Mouse (Mus musculus) adrenal gland, postnatal 14 days (tissue): ENCODE data around the gene C2cd3. TPM values are rescaled to one million over a fixed set of nuclear protein-coding genes. Genes with fewer than 3 reads are reported as not detected.

Experiments used
- DNase-seq: peaks from one replicate; pipeline ENCODE4 v3.0.0; 2021; ENCODE audit warnings: mixed read lengths
- total RNA-seq: library from RNA; stranded (reverse); gene quantifications from 2 replicates; pipeline ENCODE4 v1.2.3, GENCODE M21; 2021

The C2cd3 gene
- total RNA-seq, 1 experiment from 2014 or later: 21.4 TPM

DNA sequence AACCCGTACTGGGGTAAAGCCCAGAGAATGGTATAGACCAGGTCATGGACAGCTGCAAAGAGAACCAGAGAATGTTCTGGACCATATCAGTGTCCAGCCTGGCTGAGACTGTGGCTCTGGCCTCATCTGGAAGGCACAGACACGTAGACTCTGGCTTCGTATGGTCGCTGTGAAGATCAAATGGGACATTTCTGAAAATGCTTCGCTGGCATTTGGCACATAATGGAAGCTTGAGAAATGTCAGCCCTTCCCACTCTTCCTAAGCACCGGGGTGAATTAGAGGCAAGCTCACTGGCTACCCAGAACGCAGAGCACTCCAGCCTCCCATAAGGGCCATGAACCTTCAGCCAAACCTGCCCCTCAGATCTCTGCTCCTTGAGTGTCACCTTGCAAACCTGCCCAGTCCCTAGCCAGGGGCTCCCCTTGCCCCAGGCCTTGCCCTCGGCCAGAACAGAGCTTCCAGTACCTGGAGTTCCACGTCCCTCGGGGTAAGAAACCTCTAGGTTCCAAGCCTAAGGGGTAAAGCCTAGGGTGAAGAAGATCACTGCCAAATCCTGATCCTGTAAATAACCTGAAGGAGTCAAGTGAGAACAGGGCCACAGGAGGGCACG, 98.9 kb downstream of the C2cd3 start:
- DNase-seq: no peak

- no peak for DNase-seq
These were observed 99.4 kb downstream of the C2cd3 start for GRCm38 (mm10) chr7:100471407-100471797.

GRCm38 (mm10) chr7:100472777-100473176, 100.7 kb downstream of the C2cd3 start, which contains the start of gene Ucp3:
Gene Ucp3, plus strand, starts transcription at chr7:100472990.
- peak; percentile 61 for DNase-seq

DNA sequence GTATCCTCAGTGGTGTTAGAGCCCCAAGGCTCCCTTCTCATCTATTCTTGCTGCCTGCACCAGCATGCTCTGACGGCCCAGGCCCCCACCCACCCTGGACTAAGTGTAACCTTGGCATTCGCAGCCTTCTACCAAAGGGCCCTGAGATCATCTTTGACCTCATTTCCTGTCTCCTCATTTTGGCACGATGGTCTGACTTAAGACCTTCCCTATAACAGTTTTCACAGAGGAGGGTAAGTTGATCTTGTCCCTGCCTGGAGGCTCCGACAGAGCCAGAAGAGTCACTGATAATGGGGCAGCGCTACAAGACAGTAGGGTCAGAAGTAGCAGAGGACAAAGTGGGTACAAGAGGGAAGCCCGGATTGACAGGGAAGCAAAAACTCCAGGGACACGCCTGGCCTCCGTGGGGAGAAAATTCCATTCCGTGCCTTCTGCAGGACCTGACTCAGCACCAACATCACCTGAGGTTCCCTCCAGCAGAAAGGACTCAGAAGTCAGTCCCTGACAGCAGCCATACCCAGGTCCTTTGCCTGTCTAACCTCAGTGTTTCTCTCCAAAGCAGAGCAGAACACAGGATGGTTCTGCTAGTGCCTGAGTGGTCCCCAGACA, 101.9 kb downstream of the C2cd3 start:
- peak; percentile 43 for DNase-seq

DNA sequence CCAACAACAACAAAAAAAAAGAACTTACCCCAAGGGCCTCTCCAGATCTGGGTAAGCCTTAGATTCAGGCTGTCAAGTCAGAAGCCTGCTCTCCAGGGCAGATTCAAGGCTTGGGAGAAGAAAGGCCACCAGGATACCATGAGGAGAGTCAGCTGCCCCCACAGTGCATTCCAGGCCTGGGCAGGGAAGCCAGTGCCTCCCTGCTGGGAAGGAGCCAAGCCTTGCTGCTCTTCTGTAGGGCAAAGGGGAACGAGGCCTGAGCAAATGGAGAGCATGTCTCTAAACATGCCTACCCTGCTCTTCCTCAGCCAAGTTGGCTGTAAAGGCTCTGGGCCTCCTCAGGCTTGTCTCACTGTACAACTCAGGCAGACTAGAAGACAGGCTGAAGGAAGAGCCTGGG, 102.6 kb downstream of the C2cd3 start:
- DNase-seq: peak; percentile 77

- DNase-seq: no peak
These were observed 107.2 kb downstream of the C2cd3 start for GRCm38 (mm10) chr7:100479100-100479822.

GRCm38 (mm10) chr7:100479823-100480164, 107.8 kb downstream of the C2cd3 start:
- DNase-seq: no peak

DNA sequence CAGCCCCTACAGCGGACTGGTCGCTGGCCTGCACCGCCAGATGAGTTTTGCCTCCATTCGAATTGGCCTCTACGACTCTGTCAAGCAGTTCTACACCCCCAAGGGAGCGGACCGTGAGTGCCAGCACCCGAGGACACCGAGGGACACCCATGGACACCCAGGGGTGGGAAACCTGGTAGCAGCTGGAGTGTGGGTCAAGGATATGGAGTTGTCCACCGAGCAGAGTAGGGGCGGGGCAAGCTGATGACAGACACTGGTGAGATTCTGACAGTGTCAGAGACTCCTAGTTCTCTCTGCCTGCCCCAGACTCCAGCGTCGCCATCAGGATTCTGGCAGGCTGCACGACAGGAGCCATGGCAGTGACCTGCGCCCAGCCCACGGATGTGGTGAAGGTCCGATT, 108.1 kb downstream of the C2cd3 start:
- no peak for DNase-seq

DNA sequence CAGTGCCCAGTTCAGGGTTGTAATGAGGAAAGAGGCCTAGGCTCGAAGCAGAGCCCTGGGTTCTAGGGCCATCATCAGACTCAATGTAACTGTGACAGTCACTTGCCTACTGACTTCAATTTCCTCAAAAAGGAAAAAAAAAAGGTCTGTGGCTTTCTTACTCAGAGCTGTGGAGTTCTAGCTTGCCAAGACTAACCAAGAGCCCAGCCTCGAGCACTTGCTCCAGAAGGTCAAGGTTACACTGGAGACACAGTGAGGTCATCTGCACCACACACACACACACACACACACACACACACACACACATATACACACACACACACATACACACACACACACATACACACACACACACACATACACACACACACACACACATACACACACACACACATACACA, 110.0 kb downstream of the C2cd3 start:
- DNase-seq: peak; percentile 46

GRCm38 (mm10) chr7:100484493-100484892, 112.5 kb downstream of the C2cd3 start:
- DNase-seq: no peak

GRCm38 (mm10) chr7:100487301-100487700, 115.3 kb downstream of the C2cd3 start:
- no peak for DNase-seq

GRCm38 (mm10) chr7:100488474-100489048, 116.5 kb downstream of the C2cd3 start:
- DNase-seq: peak; percentile 56

- DNase-seq: peak; percentile 43
These were observed 120.5 kb downstream of the C2cd3 start for GRCm38 (mm10) chr7:100492391-100493116.

GRCm38 (mm10) chr7:100493117-100493483, 121.1 kb downstream of the C2cd3 start, which contains the start of gene Ucp2:
Gene Ucp2, plus strand, starts transcription at chr7:100493337.
- peak; percentile 92 for DNase-seq

DNA sequence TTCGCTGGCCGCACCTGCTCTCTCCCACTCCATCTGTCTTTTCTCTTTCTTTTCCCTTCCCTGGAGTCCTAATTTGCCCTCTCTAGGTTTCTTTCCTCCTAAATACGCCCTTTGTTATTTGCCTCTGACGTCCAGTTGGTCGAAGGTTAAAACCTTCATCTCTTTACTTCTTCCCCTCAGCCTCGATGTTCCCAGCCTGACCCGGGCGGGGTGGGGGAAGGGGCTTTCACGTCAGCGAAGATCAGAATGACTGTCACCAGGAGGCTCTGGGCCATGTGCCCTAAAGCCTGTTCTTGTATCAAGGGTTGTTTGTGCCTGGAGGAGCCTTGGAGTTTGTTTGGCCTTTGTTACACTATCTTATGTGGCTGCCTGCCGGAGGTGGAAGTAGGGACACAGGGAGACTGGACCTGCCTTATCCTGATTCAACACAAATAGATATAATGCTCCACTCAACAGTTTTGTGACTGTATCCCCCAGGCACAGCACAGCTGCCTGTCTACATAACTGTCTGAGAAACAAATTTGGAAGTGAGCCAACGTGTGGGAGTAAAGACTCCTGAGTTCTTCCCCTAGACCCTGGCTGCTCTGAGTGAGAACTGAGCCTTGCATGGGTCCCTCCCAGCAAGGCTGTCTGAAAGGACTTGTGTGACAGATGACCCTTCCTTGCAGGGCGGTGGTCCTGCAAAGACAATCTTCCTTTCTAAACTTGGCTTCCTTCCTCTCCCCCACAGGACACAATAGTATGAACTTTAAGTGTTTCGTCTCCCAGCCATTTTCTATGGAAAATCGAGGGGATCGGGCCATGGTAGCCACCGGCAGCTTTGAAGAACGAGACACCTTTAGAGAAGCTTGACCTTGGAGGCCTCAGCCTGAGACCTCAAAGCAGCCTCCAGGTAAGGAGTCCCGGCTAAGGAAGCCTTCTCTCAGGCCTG, 121.7 kb downstream of the C2cd3 start:
- DNase-seq: peak; percentile 71

DNA sequence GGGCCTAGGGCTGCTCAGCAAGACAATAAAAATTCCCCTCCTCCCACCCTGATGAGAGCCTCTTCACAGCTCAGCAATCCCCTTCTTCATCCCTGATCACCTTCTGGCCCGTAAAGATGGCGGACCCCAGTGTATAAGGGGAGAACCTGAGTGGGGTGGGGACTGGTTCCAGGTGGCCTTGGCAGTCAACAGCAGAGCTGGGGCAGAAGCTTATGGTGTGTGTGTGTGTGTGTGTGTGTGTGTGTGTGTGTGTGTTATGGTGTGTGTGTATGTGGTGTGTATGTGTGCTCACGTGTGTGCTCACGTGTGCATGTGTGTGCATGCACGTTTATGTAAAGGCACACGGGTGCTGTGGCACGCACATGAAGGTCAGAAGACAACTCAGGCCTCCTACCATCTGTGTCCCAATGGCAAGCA, 122.4 kb downstream of the C2cd3 start:
- no peak for DNase-seq

DNA sequence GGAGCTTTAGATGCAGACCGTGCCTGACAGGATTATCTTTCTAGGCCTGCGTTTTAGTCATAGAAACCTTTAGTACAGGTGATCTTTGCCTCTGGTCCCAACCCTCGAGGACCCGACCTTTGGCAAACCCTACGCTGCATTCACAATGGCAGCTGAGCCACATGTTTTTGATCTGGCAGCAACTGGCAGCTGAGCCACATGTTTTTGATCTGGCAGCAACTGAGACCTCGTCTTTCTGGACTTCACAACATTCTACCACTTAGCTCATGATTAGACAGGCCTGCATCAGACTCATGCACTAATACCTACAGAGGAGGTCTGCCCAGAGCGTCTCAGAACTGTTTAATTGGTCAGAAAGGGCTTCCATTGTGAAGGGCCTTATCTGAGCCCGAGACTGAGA, 123.0 kb downstream of the C2cd3 start:
- no peak for DNase-seq

GRCm38 (mm10) chr7:100495581-100496251, 123.7 kb downstream of the C2cd3 start:
- peak; percentile 89 for DNase-seq

DNA sequence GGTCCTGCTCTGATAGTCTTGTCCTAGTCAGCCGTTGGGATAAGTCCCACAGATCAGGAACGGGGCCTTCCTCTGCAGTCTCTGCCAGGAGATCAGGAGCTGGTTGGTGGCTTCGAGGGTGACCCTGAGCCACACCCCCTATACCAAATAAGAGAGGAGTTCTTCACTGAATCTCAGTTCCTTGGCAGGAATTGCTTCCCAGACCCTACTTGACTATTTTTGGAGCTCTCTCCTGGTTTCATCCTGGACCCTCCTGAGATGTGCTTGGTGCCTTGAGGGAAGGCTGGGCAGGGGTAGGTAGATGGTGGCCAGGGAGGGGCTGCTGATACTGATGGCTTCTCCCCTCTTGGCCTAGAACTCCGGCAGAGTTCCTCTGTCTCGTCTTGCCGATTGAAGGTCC, 124.3 kb downstream of the C2cd3 start:
- no peak for DNase-seq

GRCm38 (mm10) chr7:100496791-100497190, 124.8 kb downstream of the C2cd3 start:
- no peak for DNase-seq

DNA sequence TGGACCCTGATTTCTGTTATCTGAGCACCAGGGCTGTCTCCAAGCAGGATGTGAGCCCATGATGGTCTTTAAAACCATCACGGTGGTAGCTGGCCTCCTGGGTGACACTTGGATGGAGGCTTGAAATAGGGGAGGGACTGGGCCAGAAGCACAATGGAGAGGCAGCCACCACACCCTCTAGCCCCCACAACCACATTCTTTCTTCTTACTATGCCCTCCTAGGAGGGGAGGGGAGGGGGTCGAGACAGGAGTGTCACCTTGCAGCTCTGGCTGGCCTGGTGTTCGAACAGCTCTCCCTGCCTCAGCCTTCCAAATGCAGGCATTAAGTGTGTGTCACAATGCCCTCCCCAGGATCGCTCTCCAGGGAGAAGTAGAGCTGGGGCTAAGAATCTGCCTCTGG, 125.4 kb downstream of the C2cd3 start:
- no peak for DNase-seq
